25 mouse cellular contexts compared by ENCODE assay signal in the genomic region with DNA sequence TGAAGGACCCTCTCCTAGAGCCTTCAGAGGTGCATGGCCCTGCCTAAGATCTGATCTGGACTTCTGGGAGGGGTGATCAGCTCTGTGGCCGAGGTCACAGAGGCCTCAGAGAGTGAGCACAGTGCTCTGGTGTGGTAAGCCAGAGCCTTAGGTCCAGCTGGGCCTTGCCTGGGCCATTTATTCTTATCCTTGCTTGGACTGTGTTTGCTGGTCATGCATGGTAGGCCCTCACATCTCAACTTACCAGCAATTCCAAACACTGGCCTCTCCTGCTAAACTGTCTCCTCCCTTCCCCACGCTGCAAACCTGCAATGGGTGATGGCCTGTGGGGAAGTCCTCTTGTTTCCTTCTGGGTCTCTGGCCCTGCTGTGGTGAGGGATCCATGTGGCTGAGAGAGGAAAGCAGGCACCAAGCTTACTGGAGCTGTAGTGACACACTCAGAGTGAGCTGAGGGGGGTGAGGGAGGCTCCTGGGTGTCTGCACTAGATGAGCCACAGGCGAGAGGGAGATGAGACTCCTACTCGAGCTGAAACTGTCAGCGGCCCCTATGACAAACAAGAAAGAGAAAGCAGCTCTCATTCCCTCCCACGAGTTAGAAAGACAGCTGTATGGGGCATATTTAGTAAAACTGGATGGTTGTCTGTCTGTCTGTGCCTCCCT. TPM values are rescaled to one million over a fixed set of nuclear protein-coding genes. Genes with fewer than 3 reads are reported as not detected.
DNase-seq lines count a peak whose midpoint lies in the region; ATAC-seq and TF ChIP-seq lines count a peak whose summit lies in the region.
"Had no signal": no experiment of that assay in that cellular context is flagged by ENCODE, and none has a peak within 500 bp of the region (broad histone marks: within the 10 kb centered on the region; RNA-seq: fewer than 3 reads in every experiment).

No protein-coding gene starts in this region.

- H3K4me1 ChIP-seq in kidney, embryonic 14.5 days (ENCODE audit: control insufficient read depth, insufficient read depth, low read length): peaks cover 6% of the 10 kb centered on the region
- peaks cover 48% of the 10 kb centered on the region for H3K4me1 ChIP-seq in limb, embryonic 10.5 days
- H3K4me1 ChIP-seq: neural tube, embryonic 12.5 days had no signal

- WGBS in kidney, embryonic 14.5 days: 29% methylated on average over 6 of the region's 6 CpGs
- 77% methylated on average over 6 of the region's 6 CpGs for WGBS in limb, embryonic 10.5 days

- no peak overlapping the region for H3K4me2 ChIP-seq in kidney, embryonic 14.5 days (replicated peaks; ENCODE audit: low read depth, low read length)
- H3K4me2 ChIP-seq: embryonic facial prominence, embryonic 13.5 days; hindbrain, embryonic 13.5 days; limb, embryonic 13.5 days; liver, embryonic 11.5 days; lung, embryonic 15.5 days; midbrain, embryonic 12.5 days; neural tube, embryonic 12.5 days; stomach, embryonic 15.5 days had no signal

- ATAC-seq in kidney, embryonic 14.5 days (ENCODE audit: low FRiP score, low TSS enrichment): peak; percentile 74
- ATAC-seq: forebrain, postnatal 0 days; Patski had no signal

- H3K9me3 ChIP-seq in kidney, embryonic 14.5 days (ENCODE audit: control insufficient read depth, low read length): no peaks in the 10 kb centered on the region
- H3K9me3 ChIP-seq in limb, embryonic 10.5 days (replicated peaks): no peaks in the 10 kb centered on the region
- H3K9me3 ChIP-seq: embryonic facial prominence, embryonic 13.5 days; hindbrain, embryonic 13.5 days; limb, embryonic 13.5 days; lung, embryonic 15.5 days; midbrain, embryonic 12.5 days; neural tube, embryonic 12.5 days; stomach, embryonic 15.5 days had no signal

- H3K27ac ChIP-seq in kidney, embryonic 14.5 days (ENCODE audit: low read depth, low read length): no peak overlapping the region
- no peak overlapping the region for H3K27ac ChIP-seq in left cerebral cortex, adult 2 months
- H3K27ac ChIP-seq in limb, embryonic 10.5 days: peak overlapping the region; percentile 70
- H3K27ac ChIP-seq: embryonic facial prominence, embryonic 13.5 days; hindbrain, embryonic 13.5 days; limb, embryonic 13.5 days; lung, embryonic 15.5 days; midbrain, embryonic 12.5 days; neural tube, embryonic 12.5 days; stomach, embryonic 15.5 days had no signal

- H3K27me3 ChIP-seq in kidney, embryonic 14.5 days (ENCODE audit: control insufficient read depth, insufficient read depth, low read length): no peaks in the 10 kb centered on the region
- no peaks in the 10 kb centered on the region for H3K27me3 ChIP-seq in limb, embryonic 10.5 days (ENCODE audit: low read depth, poor library complexity, severe bottlenecking)
- H3K27me3 ChIP-seq: embryonic facial prominence, embryonic 13.5 days; hindbrain, embryonic 13.5 days; limb, embryonic 13.5 days; lung, embryonic 15.5 days; midbrain, embryonic 12.5 days; neural tube, embryonic 12.5 days; Patski; stomach, embryonic 15.5 days had no signal

- peak; percentile 33 to 53 for DNase-seq in frontal cortex, adult 2 months (ENCODE audit: extremely low spot score in 1 of 2, low spot score in 1 of 2)
- no peak for DNase-seq in frontal cortex, postnatal 14 days (ENCODE audit: low spot score in 2 of 2)
- no peak for DNase-seq in kidney, postnatal 25 days
- peak; percentile 15 to 32 for DNase-seq in left cerebral cortex, adult 2 months (ENCODE audit: extremely low spot score in 1 of 2, low spot score in 2 of 2)
- DNase-seq in left cerebral cortex, postnatal 4 days: no peak
- DNase-seq in limb, embryonic 10.5 days (ENCODE audit: low spot score): no peak
- DNase-seq: adrenal gland, postnatal 14 days; cerebellum, adult 11-12 months; cerebellum, adult 9-11 months; embryo, embryonic 11 days; forebrain, postnatal 0 days; gastrocnemius, postnatal 10 days; kidney, adult 11 months; right cerebral cortex, postnatal 14 days had no signal

- intact Hi-C loops in left cerebral cortex, adult 2 months (cut with DNase I): loop anchor here (2.0 kb wide), 1 partner anchor 31 kb away; no protein-coding TSS in a partner anchor
- intact Hi-C loops in left cerebral cortex, postnatal 4 days (cut with DNase I): no loop called here

- no peak for TF ChIP-seq CTCF in left cerebral cortex, adult 2 months (IDR thresholded peaks at IDR 0.05)

- no peak overlapping the region for H3K9ac ChIP-seq in kidney, embryonic 14.5 days (ENCODE audit: low read depth, low read length)
- H3K9ac ChIP-seq: embryonic facial prominence, embryonic 13.5 days; forebrain, postnatal 0 days; hindbrain, embryonic 13.5 days; limb, embryonic 13.5 days; lung, embryonic 15.5 days; midbrain, embryonic 12.5 days; neural tube, embryonic 12.5 days; stomach, embryonic 15.5 days had no signal

- no peaks in the 10 kb centered on the region for H3K36me3 ChIP-seq in kidney, embryonic 14.5 days (ENCODE audit: control insufficient read depth, insufficient read depth, low read length)
- no peaks in the 10 kb centered on the region for H3K36me3 ChIP-seq in limb, embryonic 10.5 days
- H3K36me3 ChIP-seq: embryonic facial prominence, embryonic 13.5 days; hindbrain, embryonic 13.5 days; limb, embryonic 13.5 days; lung, embryonic 15.5 days; midbrain, embryonic 12.5 days; neural tube, embryonic 12.5 days; stomach, embryonic 15.5 days had no signal

- H3K4me3 ChIP-seq in kidney, embryonic 14.5 days (ENCODE audit: low read length): no peak overlapping the region
- no peak overlapping the region for H3K4me3 ChIP-seq in left cerebral cortex, adult 2 months
- no peak overlapping the region for H3K4me3 ChIP-seq in limb, embryonic 10.5 days
- H3K4me3 ChIP-seq: embryonic facial prominence, embryonic 13.5 days; hindbrain, embryonic 13.5 days; limb, embryonic 13.5 days; lung, embryonic 15.5 days; midbrain, embryonic 12.5 days; myocyte; neural tube, embryonic 12.5 days; stomach, embryonic 15.5 days had no signal

RNA-seq across cellular contexts. Expression of gene Ets2, which starts 36.3 kb away (rescaled TPM):
- polyA plus RNA-seq in frontal cortex, adult 2 months (2012; rRNA removed): 27.1 and 30.2 TPM in 2 replicates
- polyA plus RNA-seq in kidney, embryonic 14.5 days (2014; fragmentation: Nextera tagmentation; extraction: Ambion mirVana): 30.3 and 46.5 TPM in 2 replicates
- 10 to 100 TPM; 83.2 to 85.1 TPM for total RNA-seq in left cerebral cortex, adult 2 months (2021)
- total RNA-seq in left cerebral cortex, postnatal 4 days (2021): 10 to 100 TPM; 42.5 to 44.0 TPM
- 110 and 119 TPM in 2 replicates for polyA plus RNA-seq in limb, embryonic 10.5 days (2016; fragmentation: Nextera tagmentation; extraction: Ambion mirVana)

Comparison
In these comparisons a context has a peak if more than half of its experiments do, and no peak if none do; other contexts are left out.
1. DNase-seq: peak in frontal cortex, adult 2 months (2 of 2) and left cerebral cortex, adult 2 months (2 of 2); none in frontal cortex, postnatal 14 days (0 of 2), kidney, postnatal 25 days (0 of 2), left cerebral cortex, postnatal 4 days (single experiment) and limb, embryonic 10.5 days (single experiment).